Mouse (Mus musculus): ENCODE measurements at regions not wholly inside any gene's neighbourhood (a gene's known extent, or its start where the extent isn't known, plus 50 kb on each side); places are given as distances from the start of the nearest gene placed in this dataset.

- Histone ChIP-seq H3K4me1 (replicated peaks; ENCODE audit: control insufficient read depth, insufficient read depth, low read length) (no peaks in the 10 kb centered on the region), H3K36me3 (ENCODE audit: control insufficient read depth, insufficient read depth, low read length) (no peaks in the 10 kb centered on the region), H3K27ac (ENCODE audit: control insufficient read depth, insufficient read depth, low read length) (no peak overlapping the region), H3K27me3 (ENCODE audit: control insufficient read depth, insufficient read depth, low read length) (no peaks in the 10 kb centered on the region), H3K4me3 (ENCODE audit: control insufficient read depth, insufficient read depth, low read length) (no peak overlapping the region)
- WGBS, result 88% methylated on average over 2 of the region's 2 CpGs
- DNase-seq, result no peak
- no peak for TF ChIP-seq POLR2A (IDR thresholded peaks at IDR 0.05; ENCODE audit: control insufficient read depth, extremely low read depth, insufficient read depth, low read length, poor library complexity)
- no peak for TF ChIP-seq CTCF (IDR thresholded peaks at IDR 0.05; ENCODE audit: borderline replicate concordance, control insufficient read depth, extremely low read depth, insufficient read depth, low read length, poor library complexity)
These were observed 172.2 kb upstream of the Samsn1 start for GRCm38 (mm10) chr16:76194291-76194690.

DNA sequence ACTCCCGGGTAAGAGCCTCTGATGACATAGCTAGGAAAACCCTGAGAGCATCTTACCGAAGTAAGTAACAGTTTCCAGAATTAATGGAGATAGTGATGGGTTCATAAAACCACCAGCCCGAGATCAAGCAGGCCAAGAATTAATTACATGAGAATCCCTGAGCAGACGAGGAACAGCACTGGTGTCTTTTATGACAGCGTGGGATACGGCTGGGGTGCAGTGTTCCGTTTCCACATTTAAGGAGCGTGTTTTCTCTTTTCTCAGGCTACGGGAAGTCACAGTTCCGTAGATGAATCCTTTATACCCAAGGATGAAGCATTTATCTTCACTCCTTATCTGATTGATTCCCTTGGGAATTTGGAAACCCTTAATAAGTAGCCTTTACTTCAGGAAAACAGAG, 169.1 kb upstream of the Samsn1 start:
- WGBS, result 96% methylated on average over 10 of the region's 10 CpGs
- Histone ChIP-seq H3K27ac (ENCODE audit: control insufficient read depth, insufficient read depth, low read length) (no peak overlapping the region), H3K4me3 (ENCODE audit: control insufficient read depth, insufficient read depth, low read length) (no peak overlapping the region), H3K4me1 (replicated peaks; ENCODE audit: control insufficient read depth, insufficient read depth, low read length) (no peaks in the 10 kb centered on the region), H3K27me3 (ENCODE audit: control insufficient read depth, insufficient read depth, low read length) (no peaks in the 10 kb centered on the region), H3K36me3 (ENCODE audit: control insufficient read depth, insufficient read depth, low read length) (no peaks in the 10 kb centered on the region)
- TF ChIP-seq CTCF (IDR thresholded peaks at IDR 0.05; ENCODE audit: borderline replicate concordance, control insufficient read depth, extremely low read depth, insufficient read depth, low read length, poor library complexity), result no peak
- no peak for DNase-seq

GRCm38 (mm10) chr16:76183556-76183955, 161.5 kb upstream of the Samsn1 start:
- Histone ChIP-seq H3K4me3 (ENCODE audit: control insufficient read depth, insufficient read depth, low read length) (no peak overlapping the region), H3K27me3 (ENCODE audit: control insufficient read depth, insufficient read depth, low read length) (no peaks in the 10 kb centered on the region), H3K36me3 (ENCODE audit: control insufficient read depth, insufficient read depth, low read length) (no peaks in the 10 kb centered on the region), H3K4me1 (replicated peaks; ENCODE audit: control insufficient read depth, insufficient read depth, low read length) (no peaks in the 10 kb centered on the region), H3K27ac (ENCODE audit: control insufficient read depth, insufficient read depth, low read length) (no peak overlapping the region)
- no peak for TF ChIP-seq CTCF (IDR thresholded peaks at IDR 0.05; ENCODE audit: borderline replicate concordance, control insufficient read depth, extremely low read depth, insufficient read depth, low read length, poor library complexity)
- TF ChIP-seq POLR2A (IDR thresholded peaks at IDR 0.05; ENCODE audit: control insufficient read depth, extremely low read depth, insufficient read depth, low read length, poor library complexity), result no peak
- WGBS, result 93% methylated on average over 2 of the region's 2 CpGs
- DNase-seq, result no peak

- no peaks in the 10 kb centered on the region for H3K27me3 ChIP-seq (ENCODE audit: control insufficient read depth, insufficient read depth, low read length)
- TF ChIP-seq POLR2A (IDR thresholded peaks at IDR 0.05; ENCODE audit: control insufficient read depth, extremely low read depth, insufficient read depth, low read length, poor library complexity) (no peak), CTCF (IDR thresholded peaks at IDR 0.05; ENCODE audit: borderline replicate concordance, control insufficient read depth, extremely low read depth, insufficient read depth, low read length, poor library complexity) (no peak)
- H3K27ac ChIP-seq (ENCODE audit: control insufficient read depth, insufficient read depth, low read length), result no peak overlapping the region
- 88% methylated on average over 3 of the region's 3 CpGs for WGBS
- no peaks in the 10 kb centered on the region for H3K4me1 ChIP-seq (replicated peaks; ENCODE audit: control insufficient read depth, insufficient read depth, low read length)
- no peaks in the 10 kb centered on the region for H3K36me3 ChIP-seq (ENCODE audit: control insufficient read depth, insufficient read depth, low read length)
- no peak for DNase-seq
- no peak overlapping the region for H3K4me3 ChIP-seq (ENCODE audit: control insufficient read depth, insufficient read depth, low read length)
These were observed 161.0 kb upstream of the Samsn1 start for GRCm38 (mm10) chr16:76183105-76183504.

GRCm38 (mm10) chr16:76181596-76181995, 159.5 kb upstream of the Samsn1 start:
- Histone ChIP-seq H3K36me3 (ENCODE audit: control insufficient read depth, insufficient read depth, low read length) (no peaks in the 10 kb centered on the region), H3K27me3 (ENCODE audit: control insufficient read depth, insufficient read depth, low read length) (no peaks in the 10 kb centered on the region), H3K4me1 (replicated peaks; ENCODE audit: control insufficient read depth, insufficient read depth, low read length) (no peaks in the 10 kb centered on the region), H3K27ac (ENCODE audit: control insufficient read depth, insufficient read depth, low read length) (no peak overlapping the region), H3K4me3 (ENCODE audit: control insufficient read depth, insufficient read depth, low read length) (no peak overlapping the region)
- DNase-seq, result no peak
- WGBS, result 92% methylated on average over 3 of the region's 3 CpGs
- TF ChIP-seq CTCF (IDR thresholded peaks at IDR 0.05; ENCODE audit: borderline replicate concordance, control insufficient read depth, extremely low read depth, insufficient read depth, low read length, poor library complexity) (no peak), POLR2A (IDR thresholded peaks at IDR 0.05; ENCODE audit: control insufficient read depth, extremely low read depth, insufficient read depth, low read length, poor library complexity) (no peak)

GRCm38 (mm10) chr16:76167651-76168050, 145.6 kb upstream of the Samsn1 start:
- Histone ChIP-seq H3K4me3 (ENCODE audit: control insufficient read depth, insufficient read depth, low read length) (no peak overlapping the region), H3K4me1 (replicated peaks; ENCODE audit: control insufficient read depth, insufficient read depth, low read length) (no peaks in the 10 kb centered on the region), H3K27ac (ENCODE audit: control insufficient read depth, insufficient read depth, low read length) (no peak overlapping the region), H3K36me3 (ENCODE audit: control insufficient read depth, insufficient read depth, low read length) (no peaks in the 10 kb centered on the region), H3K27me3 (ENCODE audit: control insufficient read depth, insufficient read depth, low read length) (no peaks in the 10 kb centered on the region)
- whole genome bisulfite sequencing, result 85% methylated on average over 2 of the region's 2 CpGs
- DNase-seq, result no peak
- TF ChIP-seq CTCF (IDR thresholded peaks at IDR 0.05; ENCODE audit: borderline replicate concordance, control insufficient read depth, extremely low read depth, insufficient read depth, low read length, poor library complexity) (no peak), POLR2A (IDR thresholded peaks at IDR 0.05; ENCODE audit: control insufficient read depth, extremely low read depth, insufficient read depth, low read length, poor library complexity) (no peak)

GRCm38 (mm10) chr16:76160879-76161278, 138.8 kb upstream of the Samsn1 start:
- TF ChIP-seq CTCF (IDR thresholded peaks at IDR 0.05; ENCODE audit: borderline replicate concordance, control insufficient read depth, extremely low read depth, insufficient read depth, low read length, poor library complexity) (no peak), POLR2A (IDR thresholded peaks at IDR 0.05; ENCODE audit: control insufficient read depth, extremely low read depth, insufficient read depth, low read length, poor library complexity) (no peak)
- 97% methylated on average over 5 of the region's 5 CpGs for WGBS
- no peaks in the 10 kb centered on the region for H3K36me3 ChIP-seq (ENCODE audit: control insufficient read depth, insufficient read depth, low read length)
- H3K4me3 ChIP-seq (ENCODE audit: control insufficient read depth, insufficient read depth, low read length), result no peak overlapping the region
- H3K4me1 ChIP-seq (replicated peaks; ENCODE audit: control insufficient read depth, insufficient read depth, low read length), result no peaks in the 10 kb centered on the region
- no peaks in the 10 kb centered on the region for H3K27me3 ChIP-seq (ENCODE audit: control insufficient read depth, insufficient read depth, low read length)
- H3K27ac ChIP-seq (ENCODE audit: control insufficient read depth, insufficient read depth, low read length), result no peak overlapping the region
- no peak for DNase-seq

All from thymus, adult 2 months (tissue).